Mouse (Mus musculus) midbrain, embryonic 16.5 days (tissue): ENCODE results near the gene Lrp6. TPM values are rescaled to one million over a fixed set of nuclear protein-coding genes. Genes with fewer than 3 reads are reported as not detected.

Experiments
- ATAC-seq: fragments of 200-750 bp; cut with Nextera tagmentation; 2 replicates; pipeline ENCODE4 v1.8.0; 2017; ENCODE audit warnings: moderate TSS enrichment
- H3K27ac ChIP-seq: fragments of 300-500 bp; sonication (generic); 2 replicates; pipeline ENCODE4 v1.5.1; 2014; ENCODE audit warnings: mild to moderate bottlenecking, low read length, mixed read lengths
- H3K27me3 ChIP-seq: fragments of 300-500 bp; sonication (generic); 2 replicates; pipeline ENCODE4 v1.6.1; 2014; ENCODE audit warnings: low read depth, low read length, mixed read lengths; ENCODE audit not compliant: control insufficient read depth, insufficient read depth
- H3K36me3 ChIP-seq: fragments of 300-500 bp; sonication (generic); 2 replicates; pipeline ENCODE4 v1.6.1; 2014; ENCODE audit warnings: mild to moderate bottlenecking, low read length, moderate library complexity, mixed read lengths; ENCODE audit not compliant: control insufficient read depth, insufficient read depth
- H3K4me1 ChIP-seq: fragments of 300-500 bp; sonication (generic); 2 replicates; pipeline ENCODE4 v1.6.1; 2014; ENCODE audit warnings: mild to moderate bottlenecking, low read length, mixed read lengths; ENCODE audit not compliant: control insufficient read depth, insufficient read depth
- H3K4me2 ChIP-seq: fragments of 300-500 bp; sonication (generic); 2 replicates; pipeline ENCODE4 v1.6.1; 2014; ENCODE audit warnings: mild to moderate bottlenecking, low read length, mixed read lengths
- H3K4me3 ChIP-seq: fragments of 300-500 bp; sonication (generic); 2 replicates; pipeline ENCODE4 v1.5.1; 2014; ENCODE audit warnings: low read depth, mild to moderate bottlenecking, low read length, moderate library complexity, mixed read lengths
- H3K9ac ChIP-seq: fragments of 300-500 bp; sonication (generic); 2 replicates; pipeline ENCODE4 v1.6.1; 2014; ENCODE audit warnings: low read depth, low read length, mixed read lengths
- H3K9me3 ChIP-seq: fragments of 300-500 bp; sonication (generic); replicated peaks from 2 replicates; pipeline ENCODE4 v1.6.1; 2014; ENCODE audit warnings: mild to moderate bottlenecking, low read length, mixed read lengths; ENCODE audit not compliant: control insufficient read depth, poor library complexity, severe bottlenecking
- WGBS: fragments of 180-500 bp; shearing (Covaris S2); extraction: QIAGEN DNeasy Blood & Tissue Kit; methylation state at CpG from one replicate; pipeline ENCODE4 v1.1.7; 2014; 5-methylcytosine and 5-hydroxymethylcytosine counted together
- polyA plus RNA-seq: library from polyadenylated mRNA; unstranded; fragments of >200 nt; fragmentation: Nextera tagmentation; extraction: Ambion mirVana; gene quantifications from 2 replicates; pipeline ENCODE4 v1.2.1, GENCODE M21; 2015

The Lrp6 gene
- polyA plus RNA-seq, 1 experiment from 2014 or later: 14.4 TPM

DNA sequence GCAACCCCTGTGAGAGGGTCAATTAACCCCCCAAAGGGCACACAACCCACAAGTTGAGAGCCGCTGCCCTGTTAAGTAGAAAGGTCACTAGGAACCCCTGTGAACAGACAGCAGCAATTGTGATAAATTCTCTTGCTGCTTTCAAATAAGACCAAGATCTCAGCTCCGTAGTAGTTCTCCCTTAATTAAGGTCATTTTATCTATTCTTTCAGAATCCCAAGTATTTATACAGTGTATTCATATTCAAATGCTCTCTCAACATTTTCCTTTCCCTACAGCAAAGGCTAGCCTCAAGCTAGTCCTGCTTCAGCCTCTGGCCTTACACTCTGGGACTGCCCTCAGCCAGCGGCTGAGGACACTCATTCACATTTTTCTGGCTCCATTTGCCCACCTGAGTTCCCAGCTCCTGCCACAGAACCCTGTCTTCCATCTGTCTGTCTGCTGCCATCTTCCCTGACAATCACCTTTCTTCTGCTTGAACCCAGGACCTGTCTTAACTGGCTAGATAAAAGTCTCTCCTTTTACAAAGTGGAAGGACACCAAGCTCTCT lies 150.1 kb downstream of the Lrp6 start:
- Histone ChIP-seq H3K4me3 (no peak overlapping the region), H3K27me3 (no peaks in the 10 kb centered on the region), H3K9ac (no peak overlapping the region), H3K27ac (no peak overlapping the region), H3K4me1 (no peaks in the 10 kb centered on the region), H3K4me2 (no peak overlapping the region), H3K9me3 (no peaks in the 10 kb centered on the region), H3K36me3 (no peaks in the 10 kb centered on the region)
- 52% methylated on average over 3 of the region's 3 CpGs for WGBS
- no peak for ATAC-seq

DNA sequence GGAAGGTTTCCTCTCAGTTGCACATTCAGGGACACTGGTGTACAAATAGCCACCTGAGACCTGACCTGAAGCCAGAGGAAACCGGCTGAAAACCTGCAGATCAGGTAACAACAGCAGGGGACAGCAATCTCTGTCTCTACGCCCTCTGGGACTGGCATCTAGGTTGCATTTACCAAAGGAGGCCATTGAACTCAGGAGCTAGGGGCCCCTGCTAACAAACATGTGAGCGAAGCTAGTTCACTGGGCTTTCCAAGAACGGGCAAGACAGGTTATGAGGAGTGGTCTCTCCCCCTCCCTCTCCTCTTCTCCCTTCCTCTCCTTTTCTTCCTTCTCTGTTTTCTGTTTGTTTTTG lies 152.3 kb downstream of the Lrp6 start:
- Histone ChIP-seq H3K27ac (no peak overlapping the region), H3K9me3 (no peaks in the 10 kb centered on the region), H3K4me2 (no peak overlapping the region), H3K4me1 (no peaks in the 10 kb centered on the region), H3K4me3 (no peak overlapping the region), H3K27me3 (no peaks in the 10 kb centered on the region), H3K36me3 (no peaks in the 10 kb centered on the region), H3K9ac (no peak overlapping the region)
- 84% methylated on average over 4 of the region's 4 CpGs for WGBS
- ATAC-seq: no peak

DNA sequence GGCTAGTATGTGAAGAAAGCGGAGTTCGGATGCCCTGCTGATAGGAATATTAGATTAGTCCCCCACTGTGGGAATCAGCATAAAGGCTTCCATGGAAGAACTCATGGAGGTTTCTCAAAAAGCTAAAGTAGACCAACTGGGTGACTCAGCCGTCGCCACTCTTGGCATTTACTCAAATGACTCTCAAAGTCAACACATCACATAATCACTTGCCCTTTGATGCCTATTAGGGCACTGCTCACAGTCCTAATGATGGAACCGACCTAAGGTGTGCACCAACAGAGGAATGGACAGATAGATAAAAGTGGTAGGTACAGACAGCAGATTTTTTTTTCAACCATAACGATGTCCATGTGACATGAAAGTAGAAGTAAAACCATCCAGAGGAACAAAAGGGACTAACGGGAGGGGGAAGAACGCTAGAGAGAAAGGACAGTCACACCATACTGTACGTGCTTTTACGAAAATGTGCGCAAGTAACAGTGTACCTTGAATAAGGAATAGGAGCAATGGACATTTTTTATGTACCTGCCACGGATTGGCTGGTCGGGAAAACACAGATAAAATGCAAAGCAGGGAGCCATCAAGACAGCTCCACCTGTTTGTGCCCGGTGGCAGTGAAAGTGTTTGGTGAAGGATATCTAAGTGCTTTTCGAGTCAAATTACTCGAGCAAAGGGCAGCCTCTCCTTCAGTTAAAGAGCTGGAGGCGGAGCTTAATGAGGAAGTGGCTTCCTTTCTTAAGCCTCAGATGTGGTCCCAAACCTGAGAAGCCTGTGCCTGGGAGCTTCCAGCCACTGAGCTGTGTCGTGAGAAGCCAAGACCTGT lies 152.8 kb downstream of the Lrp6 start:
- Histone ChIP-seq H3K27me3 (no peaks in the 10 kb centered on the region), H3K9me3 (no peaks in the 10 kb centered on the region), H3K4me2 (no peak overlapping the region), H3K27ac (no peak overlapping the region), H3K9ac (no peak overlapping the region), H3K4me1 (no peaks in the 10 kb centered on the region), H3K36me3 (no peaks in the 10 kb centered on the region), H3K4me3 (no peak overlapping the region)
- 64% methylated on average over 18 of the region's 18 CpGs for WGBS
- ATAC-seq: no peak

DNA sequence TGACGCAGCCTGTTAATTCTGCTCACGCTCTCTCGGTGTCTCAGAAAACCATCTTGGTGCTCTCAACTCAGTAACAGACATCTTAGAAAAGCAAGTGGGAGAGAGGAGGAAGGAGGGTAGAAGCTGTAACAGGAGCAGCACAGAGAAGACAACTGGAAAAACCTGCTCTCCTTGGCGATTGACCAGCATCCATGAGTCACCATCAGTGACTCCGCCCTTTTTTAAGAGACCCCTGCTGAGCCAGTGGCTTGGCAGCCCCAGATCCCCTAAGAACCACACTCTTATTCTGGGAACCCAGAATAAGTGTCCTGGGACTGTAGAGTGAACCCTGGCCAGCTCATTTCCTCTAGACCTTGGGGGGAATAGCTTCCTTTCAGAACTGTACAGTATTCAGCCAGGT lies 159.5 kb downstream of the Lrp6 start:
- H3K27me3 ChIP-seq: no peaks in the 10 kb centered on the region
- H3K9me3 ChIP-seq: no peaks in the 10 kb centered on the region
- ATAC-seq: no peak
- no peaks in the 10 kb centered on the region for H3K4me1 ChIP-seq
- H3K4me2 ChIP-seq: no peak overlapping the region
- no peaks in the 10 kb centered on the region for H3K36me3 ChIP-seq
- 67% methylated on average over 5 of the region's 5 CpGs for WGBS
- no peak overlapping the region for H3K4me3 ChIP-seq
- H3K27ac ChIP-seq: no peak overlapping the region
- H3K9ac ChIP-seq: no peak overlapping the region

DNA sequence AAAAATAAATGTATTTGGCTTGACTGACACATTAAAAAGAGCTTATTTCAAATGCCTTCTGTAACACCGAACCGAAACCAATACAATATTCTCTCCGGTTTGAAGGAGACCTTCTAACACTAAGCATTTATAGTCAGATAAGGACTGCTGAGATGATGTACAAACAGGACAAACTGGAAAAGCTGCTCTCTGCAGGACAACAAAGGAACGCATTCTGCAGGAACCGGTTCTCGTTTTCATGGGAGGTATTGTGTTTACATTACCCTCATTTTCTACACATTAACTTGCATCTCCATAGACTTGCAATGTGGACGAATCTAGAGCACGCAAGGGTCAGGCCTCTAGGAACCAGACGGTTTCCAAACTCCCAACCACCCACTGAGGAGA lies 163.1 kb downstream of the Lrp6 start:
- Histone ChIP-seq H3K4me2 (no peak overlapping the region), H3K9me3 (no peaks in the 10 kb centered on the region), H3K27me3 (no peaks in the 10 kb centered on the region), H3K9ac (no peak overlapping the region), H3K4me1 (no peaks in the 10 kb centered on the region), H3K4me3 (no peak overlapping the region), H3K27ac (no peak overlapping the region), H3K36me3 (no peaks in the 10 kb centered on the region)
- ATAC-seq: no peak
- WGBS: 91% methylated on average over 9 of the region's 9 CpGs

DNA sequence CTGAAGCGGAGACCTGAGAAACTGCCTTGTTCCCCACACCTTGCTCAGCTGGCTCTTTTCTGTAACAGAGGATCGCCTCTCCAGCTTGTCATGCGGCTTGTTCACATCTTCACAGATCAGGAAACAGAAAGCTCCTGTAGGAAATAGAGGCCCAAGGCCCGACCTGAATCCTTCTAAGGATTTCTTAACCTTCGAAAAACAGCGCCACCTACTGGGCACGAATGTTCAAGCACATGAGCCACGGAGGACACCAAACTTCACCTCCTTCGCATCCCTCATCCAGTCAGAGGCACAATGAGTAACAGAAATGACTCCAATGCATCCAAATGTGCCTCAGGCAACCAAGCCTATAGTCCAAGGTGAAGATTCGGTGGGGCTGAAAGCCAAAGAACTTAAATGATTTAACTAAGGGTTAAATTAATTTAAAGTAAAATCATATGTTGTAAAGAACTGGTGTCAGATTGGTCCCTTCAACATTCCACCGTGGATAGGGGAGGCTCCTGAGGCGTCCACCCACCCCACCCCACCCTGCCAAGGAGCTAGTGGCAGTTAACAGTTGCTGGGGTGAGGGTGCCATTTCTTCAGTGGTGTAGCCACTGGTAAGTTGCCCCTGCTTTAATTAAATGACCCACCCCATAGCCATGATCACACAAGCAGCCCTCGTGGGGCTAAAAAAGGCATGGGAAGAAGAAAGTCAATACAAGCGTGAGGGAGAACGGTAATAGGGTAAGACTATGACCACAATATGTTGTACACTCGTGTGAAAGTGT lies 163.7 kb downstream of the Lrp6 start:
- Histone ChIP-seq H3K4me2 (no peak overlapping the region), H3K27me3 (no peaks in the 10 kb centered on the region), H3K36me3 (no peaks in the 10 kb centered on the region), H3K4me1 (no peaks in the 10 kb centered on the region), H3K4me3 (no peak overlapping the region), H3K9me3 (no peaks in the 10 kb centered on the region), H3K9ac (no peak overlapping the region), H3K27ac (no peak overlapping the region)
- ATAC-seq: no peak
- 45% methylated on average over 16 of the region's 16 CpGs for WGBS

Other genes starting within 250 kb of the Lrp6 start
- not detected in 2 replicates for gene Bcl2l14, start 170.6 kb downstream of the Lrp6 start, polyA plus RNA-seq
- gene Mansc1, start 65.5 kb upstream of the Lrp6 start, polyA plus RNA-seq: 1.0 and 1.2 TPM in 2 replicates
- gene Borcs5, start 72.5 kb upstream of the Lrp6 start, polyA plus RNA-seq: 45.3 and 46.2 TPM in 2 replicates
- 4.7 and 5.5 TPM in 2 replicates for gene Dusp16, start 225.7 kb upstream of the Lrp6 start, polyA plus RNA-seq